Mouse (Mus musculus) layer of hippocampus, postnatal 36 days (tissue): ENCODE measurements around the gene Gm5148. TPM values are rescaled to one million over a fixed set of nuclear protein-coding genes. Genes with fewer than 3 reads are reported as not detected.

Experiments used
- DNase-seq, 2 experiments: peaks; one replicate each; pipeline ENCODE4 v3.0.0; 2022
- total RNA-seq, 2 experiments: library from RNA; stranded (reverse); gene quantifications; 2 replicates each; pipeline ENCODE4 v1.2.3; 2021

Gene Gm5148
- total RNA-seq, 2 experiments from 2014 or later, result 4.7 to 4.9 TPM

DNA sequence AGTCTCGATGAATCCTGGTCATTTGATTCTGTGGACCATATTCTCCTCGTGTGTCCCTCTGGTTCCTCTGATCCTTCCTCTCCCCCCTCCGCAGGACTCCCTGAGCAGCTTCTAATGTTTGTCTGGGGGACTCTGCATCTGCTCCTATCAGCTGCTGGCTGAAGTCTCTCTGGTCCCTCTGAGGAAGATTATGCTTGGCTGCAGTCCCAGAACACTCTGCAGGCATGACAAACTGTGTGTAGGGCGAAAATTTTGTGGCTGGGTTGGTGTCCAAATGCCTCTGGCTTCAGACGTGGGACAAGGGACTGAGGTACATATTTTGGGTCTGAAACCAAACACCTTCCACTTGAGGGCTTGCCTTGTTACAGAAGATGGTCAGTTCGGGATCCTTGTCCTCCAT, 13.1 kb upstream of the Gm5148 start:
- peak in 1 of 2 experiments; percentile 25 for DNase-seq

DNA sequence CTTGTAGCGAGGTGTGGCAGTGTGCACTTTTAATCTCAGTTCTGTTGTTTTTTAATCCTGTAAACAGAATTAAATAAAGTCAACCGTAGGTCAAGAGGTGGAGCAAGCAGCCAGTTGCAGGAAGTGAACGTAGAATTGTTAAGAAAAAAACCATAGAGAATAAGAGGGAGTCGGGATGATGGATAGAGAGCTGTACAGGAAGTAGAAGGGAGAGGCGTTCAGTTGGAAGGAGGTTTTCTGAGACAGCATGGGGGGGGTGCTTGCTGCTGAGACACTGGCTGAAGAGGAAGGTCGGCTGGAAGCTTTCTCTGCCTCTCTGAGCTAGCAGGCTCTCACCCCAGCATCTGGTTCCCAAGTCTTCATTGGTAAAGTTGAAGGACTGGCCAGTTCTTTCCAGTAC, 10.9 kb upstream of the Gm5148 start:
- DNase-seq, result no peak

DNA sequence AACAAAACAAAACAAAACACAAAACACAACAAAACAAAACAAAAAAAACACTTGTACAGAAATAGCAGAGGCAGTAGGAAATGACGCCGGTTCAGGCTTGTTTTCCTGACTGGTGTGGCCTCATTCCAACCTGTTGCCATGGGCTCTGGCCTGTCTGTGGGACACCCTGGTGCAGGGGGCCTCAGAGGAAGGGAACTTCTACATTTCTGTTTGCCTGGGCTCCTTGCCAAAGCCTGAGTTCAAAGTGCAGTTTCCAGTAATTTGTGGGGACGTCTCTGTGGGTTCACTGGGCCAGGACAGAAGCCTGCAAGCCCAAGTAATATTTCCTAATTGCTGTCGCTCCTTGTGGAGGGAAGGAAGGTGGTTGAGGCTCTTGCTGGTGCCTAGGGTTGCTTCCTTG, 4.9 kb upstream of the Gm5148 start:
- no peak for DNase-seq

DNA sequence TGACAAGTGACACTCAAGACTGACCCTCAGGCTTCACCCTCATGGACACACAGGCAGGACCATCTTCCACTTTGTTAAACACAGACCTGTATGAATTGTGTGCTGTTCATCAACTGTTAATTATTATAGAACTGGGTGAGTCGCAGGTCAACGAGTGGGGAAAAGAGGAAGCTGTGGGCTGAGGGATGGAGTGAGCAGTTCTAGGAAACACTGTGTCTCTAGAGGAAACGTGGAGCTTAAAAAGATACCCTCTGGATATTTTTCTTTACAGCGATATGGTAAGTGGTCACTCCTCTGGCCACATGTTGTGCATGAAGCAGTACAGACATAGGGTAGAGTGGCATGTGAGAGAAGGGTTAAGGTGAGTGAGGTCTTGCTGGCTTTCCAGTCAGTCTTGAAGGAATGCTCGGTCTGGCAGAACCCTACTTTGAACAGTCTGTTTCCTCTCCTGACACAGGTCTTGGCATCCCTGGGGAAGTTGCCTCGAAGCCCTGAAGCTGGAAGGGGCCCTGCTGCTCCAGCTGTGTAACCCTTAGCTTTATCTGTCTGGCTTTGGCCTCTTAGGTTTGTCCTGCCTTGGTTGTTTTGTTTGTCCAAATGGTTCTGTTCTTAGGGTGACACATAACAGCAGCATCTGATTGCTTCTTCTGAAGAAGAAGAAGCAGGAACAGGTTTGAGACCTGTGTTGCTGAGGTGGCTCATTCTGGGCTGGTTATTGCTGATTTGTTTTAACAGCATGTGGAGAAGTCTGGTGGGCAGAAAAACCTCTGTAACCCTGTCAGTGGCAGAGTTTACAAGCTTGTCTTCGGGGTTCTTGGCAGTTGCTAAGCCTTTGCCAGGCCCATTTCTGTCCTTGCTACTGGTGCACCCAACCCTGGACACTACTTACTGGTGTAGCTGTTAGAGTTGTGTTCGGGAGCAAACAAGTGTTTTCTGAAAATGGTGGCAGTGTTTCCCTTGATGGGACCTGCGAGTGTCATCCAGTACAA, 4.1 kb upstream of the Gm5148 start:
- no peak for DNase-seq

DNA sequence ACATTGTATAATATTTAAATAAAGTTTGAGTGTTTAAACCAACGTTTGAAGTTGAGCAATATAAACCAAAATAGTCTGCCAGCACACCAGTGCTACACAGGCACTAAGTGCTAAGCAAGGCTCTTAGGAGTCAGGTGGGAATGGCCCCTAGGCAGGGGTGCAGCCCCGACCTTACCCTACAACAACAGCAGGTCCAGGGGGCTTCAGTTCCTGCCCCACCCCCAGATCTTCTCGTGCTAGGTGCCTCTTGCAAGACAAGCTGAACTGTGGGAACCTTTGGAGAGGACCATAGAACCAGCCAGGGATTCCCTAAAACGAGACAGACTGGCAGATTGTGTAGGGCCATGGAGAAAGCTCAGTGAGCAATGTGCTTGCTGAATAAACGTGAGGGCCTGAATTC, 3.1 kb upstream of the Gm5148 start:
- DNase-seq, result no peak

DNA sequence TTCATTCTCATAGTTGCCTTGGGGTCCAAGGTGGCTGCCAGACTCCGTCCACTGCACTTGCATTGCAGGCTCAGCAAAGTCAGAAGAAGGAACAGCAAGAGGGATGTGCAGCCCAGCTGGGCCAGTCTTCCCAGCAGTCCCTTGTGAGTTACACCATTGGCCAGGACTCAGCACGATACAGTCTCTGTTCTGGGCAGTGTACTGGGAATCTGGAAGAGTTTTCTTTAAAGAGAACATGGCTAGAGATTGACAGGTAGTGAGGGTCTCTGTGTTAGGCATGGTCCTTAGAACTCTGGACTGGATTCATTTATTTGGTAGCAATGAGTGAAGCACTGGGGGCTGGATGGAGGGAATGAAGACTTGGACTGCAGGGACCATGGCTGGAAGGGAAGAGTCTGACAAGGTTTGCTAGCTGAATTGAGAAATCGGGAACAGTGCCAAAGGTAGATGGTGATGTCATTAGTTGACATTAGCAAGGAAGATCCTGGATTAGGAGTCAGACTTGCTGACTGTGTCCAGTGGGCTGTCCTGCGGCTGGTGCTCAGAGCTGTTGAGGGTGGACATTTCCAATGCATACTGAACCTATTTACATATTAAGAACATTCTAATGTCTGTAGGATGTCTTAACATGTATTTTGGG, 2.3 kb upstream of the Gm5148 start:
- DNase-seq, result no peak

DNA sequence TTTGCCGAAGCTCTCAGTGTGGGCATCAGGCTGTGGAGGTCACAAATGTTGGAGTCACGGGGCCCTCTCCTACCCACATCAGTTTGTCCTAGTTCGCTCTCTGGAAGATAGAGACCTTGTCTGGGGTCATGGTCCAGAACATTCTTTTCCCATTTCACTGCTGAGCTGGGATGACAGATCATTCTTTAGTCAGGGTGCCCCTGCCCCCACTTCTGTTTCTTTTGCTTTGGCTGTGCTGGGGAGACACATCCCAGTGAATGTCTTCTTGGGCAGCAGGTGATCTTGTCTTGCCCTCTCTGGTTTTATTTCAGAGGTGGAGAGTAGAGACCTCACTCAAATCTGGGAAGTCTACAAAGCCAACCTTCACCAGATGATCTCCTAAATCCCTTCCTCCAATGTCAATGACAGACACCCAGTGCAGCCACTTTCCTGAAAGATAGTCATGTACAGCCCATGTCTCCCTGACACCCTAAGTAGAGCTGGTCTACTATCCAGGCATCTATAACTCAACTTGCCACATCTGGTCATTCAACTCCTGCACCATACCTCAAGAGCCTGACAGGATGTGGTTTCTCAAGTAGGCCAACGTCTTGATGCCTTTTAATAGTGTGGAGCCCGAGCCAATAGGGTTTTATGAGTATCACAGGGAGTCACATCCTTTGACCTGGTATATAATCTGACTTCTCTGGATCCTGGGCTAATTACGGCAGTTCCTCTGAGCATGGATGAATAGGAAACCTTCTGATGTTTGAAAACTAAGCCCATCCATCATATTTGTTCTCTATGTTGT, 851 bp upstream of the Gm5148 start:
- no peak for DNase-seq

DNA sequence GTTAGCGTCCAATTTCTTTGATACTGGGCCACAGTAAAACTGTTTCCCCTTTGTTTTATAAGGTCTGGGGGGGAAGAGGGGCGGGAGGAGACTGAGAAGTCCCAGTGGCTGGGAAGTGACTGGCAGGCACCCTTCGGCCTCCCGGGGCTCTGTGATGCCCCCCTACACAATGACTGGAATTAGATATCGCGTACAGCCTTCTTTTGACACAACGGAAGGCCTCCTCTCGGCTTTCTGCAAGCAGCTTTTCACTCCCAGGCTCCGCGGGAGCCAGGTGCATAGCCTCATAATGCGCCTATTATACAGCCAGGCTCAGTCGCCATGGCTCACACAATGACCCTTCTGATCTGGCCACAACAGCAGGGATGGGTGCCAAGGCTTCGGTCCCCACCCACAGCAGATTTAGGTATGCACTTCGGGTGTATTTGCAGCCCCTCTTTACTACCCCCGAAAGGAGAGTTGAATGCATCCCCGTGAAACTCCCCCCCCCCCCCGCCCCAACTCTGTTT, 574 bp downstream of the Gm5148 start:
- DNase-seq, result peak; percentile 59 to 62

DNA sequence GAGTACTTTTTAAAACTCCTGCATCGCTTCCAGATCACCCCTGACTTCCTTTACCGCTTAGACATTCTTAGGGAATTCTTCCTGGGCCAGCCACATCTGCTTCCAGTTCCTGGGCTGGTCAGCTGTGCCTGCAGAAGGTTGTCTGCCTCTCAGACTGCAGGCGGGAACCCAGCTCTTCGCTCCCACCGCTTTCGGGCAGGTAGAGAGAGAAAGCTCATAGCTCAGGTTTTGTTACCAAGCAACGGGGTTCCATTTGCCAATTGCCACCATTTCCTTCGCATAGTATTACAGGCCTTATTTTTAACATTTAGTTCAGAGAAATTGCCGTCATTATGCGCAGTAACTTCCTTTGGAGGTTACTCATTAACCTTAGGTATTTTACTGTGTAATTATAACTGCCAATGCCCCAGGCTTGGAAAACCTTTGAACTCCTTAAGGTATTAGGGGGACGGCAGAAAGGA, 1.2 kb downstream of the Gm5148 start:
- DNase-seq, result peak in 1 of 2 experiments; percentile 15

DNA sequence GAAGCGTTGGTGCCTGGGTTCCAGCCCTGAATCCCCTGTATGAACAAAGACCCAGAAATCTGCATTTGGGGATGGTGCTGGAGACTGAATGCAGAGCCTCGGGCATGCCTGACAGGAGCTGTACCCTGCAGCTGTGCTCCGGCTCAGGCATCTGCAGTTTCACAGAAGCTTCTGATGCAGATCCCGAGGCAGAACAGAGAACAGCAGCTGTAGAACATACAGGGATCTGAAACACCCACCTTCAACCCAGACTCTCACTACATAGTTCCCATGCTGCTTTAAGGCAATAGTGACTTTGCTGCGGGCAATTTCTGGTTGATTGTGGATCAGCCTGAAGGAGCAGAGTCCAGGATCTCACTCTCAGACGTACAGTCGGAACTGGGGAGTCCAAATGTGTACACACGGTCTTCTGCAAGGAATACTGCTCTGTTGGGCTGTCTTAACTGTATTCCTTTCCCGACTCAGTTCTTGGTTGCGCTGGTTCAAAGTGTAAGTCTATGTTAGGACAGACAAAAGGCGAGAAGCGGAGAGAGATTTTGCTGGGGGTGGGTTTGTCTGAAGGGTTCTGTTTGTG, 1.7 kb downstream of the Gm5148 start:
- DNase-seq, result no peak

DNA sequence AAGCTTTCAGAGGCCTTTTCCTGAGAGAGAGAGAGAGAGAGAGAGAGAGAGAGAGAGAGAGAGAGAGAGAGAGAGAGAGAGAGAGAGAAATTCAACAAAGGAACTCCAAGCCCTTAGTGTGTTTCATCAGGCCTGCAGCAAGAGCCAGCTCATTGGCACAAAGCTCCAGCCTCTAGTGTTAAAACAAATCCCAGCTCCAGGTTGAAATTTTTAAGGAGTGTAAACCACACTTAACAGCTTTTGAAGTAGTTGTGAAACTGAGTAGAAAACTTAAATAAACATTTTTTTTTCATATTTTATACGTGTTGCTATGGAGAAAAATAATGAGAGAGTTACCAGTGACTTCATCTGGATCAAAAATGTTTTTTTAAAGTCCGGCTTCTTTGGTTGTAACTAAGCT, 7.3 kb downstream of the Gm5148 start:
- DNase-seq, result no peak

DNA sequence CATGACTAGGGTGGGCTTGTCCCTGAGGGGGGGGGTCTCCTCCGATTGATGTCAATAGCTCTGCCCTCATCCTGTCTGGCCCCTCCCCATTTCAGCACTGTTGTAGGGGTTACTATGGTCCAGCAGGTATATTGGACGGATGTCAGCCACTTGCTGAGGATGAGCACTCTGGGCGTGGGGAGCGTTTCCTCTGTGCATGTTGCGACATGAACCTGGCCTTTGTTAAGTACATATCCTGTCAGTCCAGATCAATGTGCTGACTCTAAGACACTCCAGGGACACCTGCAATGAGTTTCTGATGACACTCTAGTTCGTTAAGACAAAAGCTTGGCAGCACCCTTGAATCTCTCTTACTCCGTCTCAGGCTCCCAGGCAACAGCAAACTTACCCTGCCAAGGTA, 8.6 kb downstream of the Gm5148 start:
- DNase-seq, result no peak

DNA sequence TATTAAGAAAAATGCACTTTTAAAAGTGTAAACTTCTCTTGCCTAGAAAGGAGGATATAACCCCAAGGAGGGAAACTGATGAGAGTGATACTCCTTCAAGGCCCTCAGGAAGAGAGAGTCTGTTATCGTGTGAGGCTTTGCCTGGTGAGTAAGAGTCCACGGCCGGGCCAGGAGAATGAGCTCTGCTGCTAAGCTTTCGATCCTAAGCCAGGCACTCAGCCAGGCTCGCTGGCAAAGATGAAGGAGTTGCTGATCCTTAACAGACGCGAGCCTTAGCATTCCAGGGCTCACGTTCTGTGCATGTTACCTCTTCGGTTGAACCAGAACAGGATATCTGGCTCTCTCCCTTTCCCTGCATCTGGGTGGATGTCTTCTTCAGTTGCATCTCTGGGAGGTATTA, 11.8 kb downstream of the Gm5148 start:
- peak in 1 of 2 experiments; percentile 23 for DNase-seq

DNA sequence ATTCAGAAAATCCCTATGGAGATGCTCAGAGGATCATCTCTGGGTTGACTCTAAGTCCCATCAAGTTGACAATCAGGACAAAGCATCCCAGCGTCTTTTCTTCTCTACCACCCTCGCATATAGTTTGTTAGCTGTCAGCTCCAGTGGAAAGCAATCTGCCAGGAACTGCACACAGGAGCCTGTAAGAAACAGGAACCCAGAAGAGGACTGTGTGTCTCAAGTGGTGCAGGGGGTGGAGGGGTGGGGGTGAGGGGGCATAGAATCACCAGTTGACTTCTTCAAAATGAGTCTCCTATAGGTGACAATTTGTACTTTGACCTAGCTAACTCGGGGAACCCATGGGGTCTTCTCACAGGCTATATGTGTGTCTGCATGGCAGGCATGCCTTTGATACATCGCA, 12.7 kb downstream of the Gm5148 start:
- DNase-seq, result no peak

DNA sequence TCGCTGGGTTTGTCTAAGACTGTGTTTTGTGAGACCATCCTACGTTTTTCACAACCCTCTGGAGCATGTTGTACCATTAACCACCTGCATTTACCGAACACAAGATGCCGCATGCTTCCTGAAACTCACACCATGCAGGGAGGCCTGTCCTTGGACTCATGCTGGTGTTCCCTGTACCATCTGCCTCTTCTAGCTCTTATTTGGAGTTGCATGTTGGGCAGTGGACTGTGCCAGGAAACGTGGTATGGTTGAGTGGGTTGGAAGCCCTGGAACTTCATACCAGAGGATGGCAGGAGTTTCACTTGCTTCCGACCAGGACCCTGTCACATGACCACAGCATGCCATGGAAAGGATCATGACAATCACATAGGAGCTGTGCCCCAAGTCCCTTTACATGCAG, 16.5 kb downstream of the Gm5148 start:
- peak in 1 of 2 experiments; percentile 34 for DNase-seq

DNA sequence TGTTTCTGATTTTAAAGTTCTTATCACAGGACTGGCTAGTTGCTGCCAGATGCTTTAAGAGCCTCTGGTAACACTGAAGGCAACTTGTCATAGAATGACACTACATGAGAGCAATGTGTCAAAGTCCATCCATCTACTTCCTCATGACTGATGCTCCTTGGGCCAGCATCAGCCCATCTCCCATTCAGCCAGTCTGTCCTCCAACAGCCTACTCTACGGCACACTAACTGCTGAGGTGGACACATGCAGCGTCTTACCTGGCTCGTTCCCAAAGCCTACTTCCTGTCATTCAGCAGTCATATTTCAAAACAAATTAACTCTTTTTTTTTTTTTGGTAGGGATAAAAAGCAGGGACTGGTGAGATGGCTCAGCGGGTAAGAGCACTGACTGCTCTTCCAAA, 17.9 kb downstream of the Gm5148 start:
- no peak for DNase-seq

DNA sequence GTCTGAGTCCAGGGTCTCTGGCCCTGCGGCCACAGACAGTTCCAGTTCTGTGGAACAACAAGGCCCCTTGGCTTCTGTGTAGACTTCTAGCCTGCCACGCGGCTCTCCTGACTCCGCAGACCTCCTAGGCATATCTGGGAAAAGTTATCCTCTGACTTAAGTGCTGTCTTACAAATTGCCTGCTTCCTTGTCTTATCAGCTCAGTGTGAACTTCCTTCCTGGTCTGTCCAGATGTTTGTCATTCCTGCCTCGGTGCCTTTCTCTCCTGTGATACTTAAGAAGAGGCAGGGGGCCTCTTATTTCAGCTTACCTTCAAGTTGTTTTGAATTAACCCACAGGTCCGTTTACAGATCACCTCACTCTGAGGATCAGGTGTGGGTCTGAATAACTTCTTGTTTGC, 18.9 kb downstream of the Gm5148 start:
- DNase-seq, result no peak

DNA sequence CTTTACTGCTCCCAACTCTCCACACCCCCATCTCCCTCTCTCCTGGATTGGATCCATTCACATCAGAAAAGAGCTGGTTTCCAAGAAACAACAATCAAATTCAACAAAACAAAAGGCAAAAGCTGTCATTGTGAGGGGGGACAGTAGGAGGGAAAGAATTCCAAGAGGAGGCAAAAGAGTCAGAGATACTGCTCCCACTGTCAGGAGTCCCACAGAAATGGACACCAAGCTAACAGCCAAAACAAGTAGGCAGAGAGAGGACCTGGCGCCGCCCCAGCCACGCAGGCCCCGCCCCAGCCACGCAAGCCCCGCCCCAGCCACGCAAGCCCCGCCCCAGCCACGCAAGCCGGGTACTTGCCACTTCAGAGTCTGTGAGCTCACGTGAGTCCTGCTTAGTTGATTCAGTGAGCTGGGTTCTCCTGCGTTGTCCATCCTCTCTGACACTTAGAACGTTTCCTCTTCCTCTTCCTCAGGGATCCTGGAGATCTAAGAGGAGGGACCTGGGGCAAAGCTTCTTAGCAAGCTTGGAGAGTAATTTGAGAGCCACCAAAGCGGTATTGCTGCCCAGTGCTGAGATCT, 19.5 kb downstream of the Gm5148 start:
- no peak for DNase-seq

DNA sequence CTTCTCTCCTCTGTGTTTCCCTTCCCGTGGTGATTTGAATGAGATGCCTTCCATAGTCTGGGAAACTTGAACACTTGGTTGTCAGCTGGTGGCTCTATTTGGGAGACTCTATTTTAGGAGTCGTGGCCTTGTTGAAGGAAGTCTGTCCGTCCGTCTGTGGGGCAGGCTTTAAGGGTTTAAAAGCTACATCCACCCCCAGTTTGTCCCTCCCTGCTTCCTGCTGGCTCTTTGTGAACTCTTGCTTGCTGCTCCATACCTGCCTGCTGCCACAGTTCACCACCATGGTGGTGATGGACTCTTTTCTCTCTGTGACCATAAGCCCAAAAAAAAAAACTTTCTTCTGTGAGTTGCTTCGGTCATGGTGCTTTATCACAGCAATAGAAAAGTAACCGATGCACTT, 21.2 kb downstream of the Gm5148 start:
- no peak for DNase-seq

DNA sequence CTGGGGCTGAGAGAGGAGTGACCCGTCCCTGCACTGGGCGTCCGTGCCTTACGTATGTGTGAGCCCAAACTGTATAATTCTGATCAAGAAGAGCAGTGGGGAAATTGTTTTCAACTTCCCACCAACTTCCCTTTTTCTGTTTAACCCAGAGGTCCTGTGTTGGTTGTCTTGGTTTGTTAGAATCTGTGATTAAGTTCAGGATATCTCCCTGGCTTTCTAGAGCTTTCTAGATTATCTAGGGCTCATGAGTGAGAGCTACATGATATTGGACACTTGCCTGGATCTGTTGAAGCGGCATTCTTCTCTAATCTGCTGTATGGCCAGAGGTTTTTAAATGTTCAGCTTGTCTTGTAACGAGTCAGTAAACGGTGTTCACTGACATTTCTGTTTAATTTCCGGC, 30.7 kb downstream of the Gm5148 start:
- no peak for DNase-seq

DNA sequence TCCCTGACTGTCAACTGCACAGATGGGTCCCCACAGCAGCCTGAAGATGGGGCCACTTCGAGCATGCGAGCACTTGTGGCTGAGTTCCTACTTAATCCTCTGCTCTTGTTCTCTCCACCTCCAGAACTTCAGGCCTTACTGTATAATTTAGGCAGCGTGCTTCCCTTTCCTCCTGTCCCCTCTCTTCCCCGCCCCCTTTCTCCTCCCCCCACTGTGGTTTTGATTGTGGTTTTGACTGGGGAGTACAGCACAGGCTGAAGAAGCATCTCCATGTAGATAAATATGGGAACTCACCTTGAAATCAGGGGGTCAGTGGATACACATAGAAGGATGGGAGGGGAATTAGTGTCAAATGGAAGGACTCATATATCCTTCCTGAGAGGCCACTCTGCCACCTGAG, 31.3 kb downstream of the Gm5148 start:
- DNase-seq, result no peak
